Mouse (Mus musculus) embryonic fibroblast, embryonic 13.5 days (primary cell): Measurements from ENCODE around the gene Evx2. TPM values are rescaled to one million over a fixed set of nuclear protein-coding genes. Genes with fewer than 3 reads are reported as not detected.
A peak's percentile ranks its signal among the peaks of the same experiment; 100 is the strongest.

ENCODE experiments used
- H3K27ac ChIP-seq: 2 replicates; pipeline ENCODE4 v1.5.1; 2012; ENCODE audit warnings: low read length, control low read depth, inconsistent platforms; ENCODE audit not compliant: insufficient read depth
- H3K4me1 ChIP-seq: 2 replicates; pipeline ENCODE4 v1.6.1; 2011; ENCODE audit warnings: low read length; ENCODE audit not compliant: control insufficient read depth, insufficient read depth
- H3K4me3 ChIP-seq: 2 replicates; pipeline ENCODE4 v1.5.1; 2011; ENCODE audit warnings: mild to moderate bottlenecking, control low read depth, low read length; ENCODE audit not compliant: insufficient read depth
- CTCF ChIP-seq: IDR thresholded peaks from 2 replicates; pipeline ENCODE4 v1.5.1; 2011; ENCODE audit warnings: mild to moderate bottlenecking, control low read depth, low read length, moderate library complexity, borderline replicate concordance; ENCODE audit not compliant: insufficient read depth
- POLR2A ChIP-seq: IDR thresholded peaks from 2 replicates; pipeline ENCODE4 v1.6.1; 2011; ENCODE audit warnings: low read depth, mild to moderate bottlenecking, control low read depth, low read length, moderate library complexity
- polyA plus RNA-seq: library from polyadenylated mRNA; stranded (reverse); fragments of >200 nt; gene quantifications from 2 replicates; pipeline ENCODE4 v1.2.4, GENCODE M21; 2011; ENCODE audit warnings: low read depth; ENCODE audit not compliant: missing spikeins, insufficient read length

The Evx2 gene
- polyA plus RNA-seq, 1 experiment: 0.74 TPM

- H3K27ac ChIP-seq: peak overlapping the region; percentile 0; the same call in 1 of the 2 replicates
Measured at GRCm38 (mm10) chr2:74680561-74681398, 21.4 kb upstream of the Evx2 start.

GRCm38 (mm10) chr2:74679980-74680379 lies 20.6 kb upstream of the Evx2 start:
- H3K4me3 ChIP-seq: peak overlapping the region; percentile 24
- no peaks in the 10 kb centered on the region for H3K4me1 ChIP-seq
- TF ChIP-seq CTCF (no peak), POLR2A (no peak)
- H3K27ac ChIP-seq: peak overlapping the region; percentile 4; the same call in 1 of the 2 replicates

More at GRCm38 (mm10) chr2:74680561-74681398, 21.4 kb upstream of the Evx2 start:
- no peaks in the 10 kb centered on the region for H3K4me1 ChIP-seq
- TF ChIP-seq CTCF: no peak
- no peak for TF ChIP-seq POLR2A
- peak overlapping the region; percentile 24 for H3K4me3 ChIP-seq

- no peaks in the 10 kb centered on the region for H3K4me1 ChIP-seq
- peak overlapping the region; percentile 4; the same call in 1 of the 2 replicates for H3K27ac ChIP-seq
- H3K4me3 ChIP-seq: peak overlapping the region; percentile 24; the same call in 1 of the 2 replicates
- no peak for TF ChIP-seq CTCF
Measured at GRCm38 (mm10) chr2:74679596-74679971, 20.2 kb upstream of the Evx2 start.

- peak within 1 kb of the TSS; percentile 24 for H3K4me3 ChIP-seq
- peak within 1 kb of the TSS; percentile 4; the same call in 1 of the 2 replicates for H3K27ac ChIP-seq
- TF ChIP-seq CTCF: no peak
- TF ChIP-seq POLR2A: no peak
- H3K4me1 ChIP-seq: no peaks in the 10 kb centered on the region
Measured at GRCm38 (mm10) chr2:74678891-74679595, 19.7 kb upstream of the Evx2 start, which contains the start of gene Hoxd11. Hoxd11 (plus strand) TSS chr2:74679557.

GRCm38 (mm10) chr2:74677106-74677505 lies 17.7 kb upstream of the Evx2 start:
- Histone ChIP-seq H3K27ac (no peak overlapping the region), H3K4me3 (no peak overlapping the region), H3K4me1 (no peaks in the 10 kb centered on the region)
- TF ChIP-seq POLR2A (no peak), CTCF (no peak)

- TF ChIP-seq POLR2A (no peak), CTCF (no peak)
- Histone ChIP-seq H3K4me3 (no peak overlapping the region), H3K27ac (no peak overlapping the region), H3K4me1 (no peaks in the 10 kb centered on the region)
Measured at GRCm38 (mm10) chr2:74676376-74677052, 17.2 kb upstream of the Evx2 start.

GRCm38 (mm10) chr2:74675666-74676282 lies 16.4 kb upstream of the Evx2 start:
- H3K4me3 ChIP-seq: no peak overlapping the region
- no peak for TF ChIP-seq POLR2A
- no peak for TF ChIP-seq CTCF
- H3K4me1 ChIP-seq: no peaks in the 10 kb centered on the region
- H3K27ac ChIP-seq: no peak overlapping the region

GRCm38 (mm10) chr2:74674881-74675665 lies 15.7 kb upstream of the Evx2 start, which contains the start of gene Hoxd12:
Hoxd12 (plus strand) TSS chr2:74675013.
- TF ChIP-seq POLR2A: no peak
- TF ChIP-seq CTCF: no peak
- Histone ChIP-seq H3K27ac (no peak within 1 kb of the TSS), H3K4me3 (no peak within 1 kb of the TSS), H3K4me1 (no peaks in the 10 kb centered on the region)
